Mouse (Mus musculus) midbrain, embryonic 11.5 days (tissue): ENCODE data around the gene Gm21095. TPM values are rescaled to one million over a fixed set of nuclear protein-coding genes. Genes with fewer than 3 reads are reported as not detected.
"Not testable (repeated sequence)": the region's sequence is repeated elsewhere in the genome, so short reads cannot be mapped to it uniquely, and the experiment has no call there.

Experiments used
- ATAC-seq: fragments of 200-750 bp; cut with Nextera tagmentation; 2 replicates; pipeline ENCODE4 v1.8.0; 2017; ENCODE audit warnings: moderate TSS enrichment, moderate library complexity; ENCODE audit not compliant: low FRiP score
- DNase-seq: peaks from one replicate; pipeline ENCODE4 v3.0.0; 2015; ENCODE audit warnings: low spot score; ENCODE audit errors: missing footprints
- H3K27ac ChIP-seq: fragments of 300-500 bp; sonication (generic); 2 replicates; pipeline ENCODE4 v1.5.1; 2014; ENCODE audit warnings: low read depth, low read length
- H3K27me3 ChIP-seq: fragments of 300-500 bp; sonication (generic); 2 replicates; pipeline ENCODE4 v1.6.1; 2014; ENCODE audit warnings: mild to moderate bottlenecking, low read length, moderate library complexity, mixed read lengths; ENCODE audit not compliant: control insufficient read depth, insufficient read depth
- H3K36me3 ChIP-seq: fragments of 300-500 bp; sonication (generic); 2 replicates; pipeline ENCODE4 v1.6.1; 2014; ENCODE audit warnings: mild to moderate bottlenecking, low read length, moderate library complexity, mixed read lengths; ENCODE audit not compliant: control insufficient read depth, insufficient read depth
- H3K4me1 ChIP-seq: fragments of 300-500 bp; sonication (generic); 2 replicates; pipeline ENCODE4 v1.6.1; 2014; ENCODE audit warnings: low read length; ENCODE audit not compliant: control insufficient read depth, insufficient read depth
- H3K4me2 ChIP-seq: fragments of 300-500 bp; sonication (generic); 2 replicates; pipeline ENCODE4 v1.6.1; 2014; ENCODE audit warnings: mild to moderate bottlenecking, moderate library complexity
- H3K4me3 ChIP-seq: fragments of 300-500 bp; sonication (generic); 2 replicates; pipeline ENCODE4 v1.5.1; 2014; ENCODE audit warnings: low read depth, low read length
- H3K9ac ChIP-seq: fragments of 300-500 bp; sonication (generic); 2 replicates; pipeline ENCODE4 v1.6.1; 2014; ENCODE audit warnings: low read length
- H3K9me3 ChIP-seq: fragments of 300-500 bp; sonication (generic); 2 replicates; pipeline ENCODE4 v1.6.1; 2016; ENCODE audit warnings: low read length; ENCODE audit not compliant: control insufficient read depth
- WGBS: fragments of 180-500 bp; shearing (Covaris S2); extraction: QIAGEN DNeasy Blood & Tissue Kit; methylation state at CpG from one replicate; pipeline ENCODE4 v1.1.7; 2014; 5-methylcytosine and 5-hydroxymethylcytosine counted together
- polyA plus RNA-seq: library from polyadenylated mRNA; unstranded; fragments of >200 nt; fragmentation: Nextera tagmentation; extraction: Ambion mirVana; gene quantifications from 2 replicates; pipeline ENCODE4 v1.2.1, GENCODE M21; 2014

The Gm21095 gene
- not detected in 2 replicates for polyA plus RNA-seq

DNA sequence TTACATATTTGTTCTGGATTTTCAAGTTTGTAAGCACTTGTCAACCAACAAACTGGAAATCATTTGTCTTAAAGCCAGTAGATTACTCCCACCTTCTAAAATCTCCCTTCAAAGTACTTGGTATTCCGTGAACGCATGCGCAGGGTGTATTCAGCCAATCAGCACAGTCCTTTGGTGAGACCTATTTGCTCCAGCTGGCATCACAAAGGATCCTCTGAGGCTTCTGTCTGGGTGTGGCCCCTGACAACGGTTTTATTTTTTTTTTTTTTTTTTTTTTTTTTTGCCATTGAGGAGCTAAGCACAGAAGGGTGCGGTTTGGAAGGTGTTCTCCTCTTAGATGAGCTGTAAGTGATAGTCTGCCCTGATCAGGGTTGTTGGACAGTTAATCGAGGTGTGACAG, at the start of gene Gm21095:
TSS of gene Gm21095 (plus strand) at position 301 of the 400 bp plus-strand sequence.
- not testable (repeated sequence) for H3K4me1 ChIP-seq, H3K9me3 ChIP-seq, H3K4me2 ChIP-seq, H3K4me3 ChIP-seq, H3K36me3 ChIP-seq, H3K27ac ChIP-seq, ATAC-seq, H3K9ac ChIP-seq, H3K27me3 ChIP-seq, DNase-seq
- no CpG with 5 or more reads among the region's 6 CpGs for WGBS
